Mouse (Mus musculus) MEL (cell line): ENCODE data around the gene Rad51b.

Source experiments
- EP300 ChIP-seq, 2 experiments: IDR thresholded peaks; 2 replicates each; pipeline ENCODE4 v1.6.1; 2011; ENCODE audit warnings: improper control_type of control experiment in 2 of 2, low read length in 2 of 2, low read depth in 1 of 2, mild to moderate bottlenecking in 1 of 2
- HCFC1 ChIP-seq: IDR thresholded peaks from 2 replicates; pipeline ENCODE4 v1.6.1; 2012; ENCODE audit warnings: low read depth, mild to moderate bottlenecking, inconsistent platforms, low read length, improper control_type of control experiment, moderate library complexity
- MAFK ChIP-seq: IDR thresholded peaks from 2 replicates; pipeline ENCODE4 v1.6.1; 2011; ENCODE audit warnings: low read depth, mild to moderate bottlenecking, low read length, improper control_type of control experiment, borderline replicate concordance
- POLR2A ChIP-seq, 2 experiments: IDR thresholded peaks; 2 replicates each; pipeline ENCODE4 v1.6.1; 2011 to 2012; ENCODE audit warnings: low read length in 2 of 2, mild to moderate bottlenecking in 2 of 2, control low read depth in 1 of 2, improper control_type of control experiment in 1 of 2, low read depth in 1 of 2, moderate library complexity in 1 of 2; ENCODE audit not compliant: control insufficient read depth in 1 of 2, insufficient read depth in 1 of 2, poor library complexity in 1 of 2

- TF ChIP-seq POLR2A (IDR thresholded peaks at IDR 0.05; ENCODE audit: control insufficient read depth in 1 of 2, insufficient read depth in 1 of 2, low read depth in 1 of 2, low read length in 2 of 2, poor library complexity in 1 of 2) (no peak), MAFK (no peak), EP300 (IDR thresholded peaks at IDR 0.05; ENCODE audit: low read depth in 1 of 2, low read length in 2 of 2) (no peak), HCFC1 (no peak)
Observed at GRCm38 (mm10) chr12:79726116-79726515, 429.0 kb downstream of the Rad51b start.
